Mouse (Mus musculus) midbrain, embryonic 13.5 days (tissue): ENCODE measurements around the gene Mrgprx2. TPM values are rescaled to one million over a fixed set of nuclear protein-coding genes. Genes with fewer than 3 reads are reported as not detected.
"Not testable (repeated sequence)": the region's sequence is repeated elsewhere in the genome, so short reads cannot be mapped to it uniquely, and the experiment has no call there.

Experiments
- ATAC-seq: fragments of 200-750 bp; cut with Nextera tagmentation; 2 replicates; pipeline ENCODE4 v1.8.0; 2017; ENCODE audit warnings: mild to moderate bottlenecking, moderate TSS enrichment, moderate library complexity
- H3K27ac ChIP-seq: fragments of 300-500 bp; sonication (generic); 2 replicates; pipeline ENCODE4 v1.5.1; 2015; ENCODE audit warnings: inconsistent platforms, mild to moderate bottlenecking, moderate library complexity
- H3K27me3 ChIP-seq: fragments of 300-500 bp; sonication (generic); 2 replicates; pipeline ENCODE4 v1.6.1; 2015; ENCODE audit warnings: mild to moderate bottlenecking, inconsistent platforms
- H3K36me3 ChIP-seq: fragments of 300-500 bp; sonication (generic); 2 replicates; pipeline ENCODE4 v1.6.1; 2015; ENCODE audit warnings: mild to moderate bottlenecking, inconsistent platforms
- H3K4me1 ChIP-seq: fragments of 300-500 bp; sonication (generic); replicated peaks from 2 replicates; pipeline ENCODE4 v1.6.1; 2015; ENCODE audit warnings: inconsistent platforms
- H3K4me2 ChIP-seq: fragments of 300-500 bp; sonication (generic); replicated peaks from 2 replicates; pipeline ENCODE4 v1.6.1; 2015; ENCODE audit warnings: moderate library complexity, mild to moderate bottlenecking, inconsistent platforms
- H3K4me3 ChIP-seq: fragments of 300-500 bp; sonication (generic); replicated peaks from 2 replicates; pipeline ENCODE4 v1.5.1; 2015; ENCODE audit warnings: mild to moderate bottlenecking, inconsistent platforms
- H3K9ac ChIP-seq: fragments of 300-500 bp; sonication (generic); replicated peaks from 2 replicates; pipeline ENCODE4 v1.6.1; 2015; ENCODE audit warnings: mild to moderate bottlenecking, inconsistent platforms
- H3K9me3 ChIP-seq: fragments of 300-500 bp; sonication (generic); 2 replicates; pipeline ENCODE4 v1.6.1; 2016; ENCODE audit warnings: mild to moderate bottlenecking, inconsistent platforms
- whole genome bisulfite sequencing: fragments of 180-500 bp; shearing (Covaris S2); methylation state at CpG from one replicate; pipeline ENCODE4 v1.1.7; 2015; 5-methylcytosine and 5-hydroxymethylcytosine counted together
- polyA plus RNA-seq: library from polyadenylated mRNA; unstranded; fragments of >200 nt; fragmentation: Nextera tagmentation; extraction: Ambion mirVana; gene quantifications from 2 replicates; pipeline ENCODE4 v1.2.1, GENCODE M21; 2015

The Mrgprx2 gene
- polyA plus RNA-seq = not detected in 2 replicates

- ATAC-seq = no peak
- Histone ChIP-seq H3K4me1 (no peaks in the 10 kb centered on the region), H3K36me3 (no peaks in the 10 kb centered on the region)
Measured at GRCm38 (mm10) chr7:48499221-48499620, at the start of gene Mrgprx2. Gene Mrgprx2, minus strand, starts transcription at chr7:48499321.

GRCm38 (mm10) chr7:48456242-48456641 is 42.9 kb downstream of the Mrgprx2 start, which contains the start of gene Mrgprb1:
Gene Mrgprb1, minus strand, starts transcription at chr7:48456342.
- 88% methylated on average over 3 of the region's 3 CpGs for WGBS
- no peak for ATAC-seq
- H3K36me3 ChIP-seq = no peaks in the 10 kb centered on the region

More at GRCm38 (mm10) chr7:48499221-48499620, at the start of gene Mrgprx2:
- Histone ChIP-seq H3K9ac (no peak within 1 kb of the TSS), H3K4me2 (no peak within 1 kb of the TSS), H3K27ac (no peak within 1 kb of the TSS), H3K4me3 (no peak within 1 kb of the TSS), H3K27me3 (no peaks in the 10 kb centered on the region), H3K9me3 (peaks cover 16% of the 10 kb centered on the region)

GRCm38 (mm10) chr7:48436581-48436980 is 62.5 kb downstream of the Mrgprx2 start:
- H3K27ac ChIP-seq = no peak overlapping the region
- no peak overlapping the region for H3K4me2 ChIP-seq
- H3K27me3 ChIP-seq = no peaks in the 10 kb centered on the region
- no peaks in the 10 kb centered on the region for H3K4me1 ChIP-seq
- H3K9ac ChIP-seq = no peak overlapping the region
- 50% methylated on average over 3 of the region's 3 CpGs for WGBS
- H3K36me3 ChIP-seq = no peaks in the 10 kb centered on the region
- H3K9me3 ChIP-seq = peaks cover 29% of the 10 kb centered on the region; the same call in 1 of the 2 replicates
- no peak overlapping the region for H3K4me3 ChIP-seq
- no peak for ATAC-seq

More at GRCm38 (mm10) chr7:48456242-48456641, 42.9 kb downstream of the Mrgprx2 start, which contains the start of gene Mrgprb1:
- no peak within 1 kb of the TSS for H3K9ac ChIP-seq
- H3K27me3 ChIP-seq = no peaks in the 10 kb centered on the region
- H3K4me1 ChIP-seq = no peaks in the 10 kb centered on the region
- H3K9me3 ChIP-seq = peaks cover 18% of the 10 kb centered on the region
- H3K27ac ChIP-seq = no peak within 1 kb of the TSS
- H3K4me2 ChIP-seq = no peak within 1 kb of the TSS
- no peak within 1 kb of the TSS for H3K4me3 ChIP-seq

GRCm38 (mm10) chr7:48435936-48436335 is 63.2 kb downstream of the Mrgprx2 start:
- not testable (repeated sequence) for H3K27ac ChIP-seq, H3K36me3 ChIP-seq, H3K4me3 ChIP-seq, H3K27me3 ChIP-seq, H3K4me1 ChIP-seq, H3K4me2 ChIP-seq, ATAC-seq, H3K9ac ChIP-seq
- WGBS = 85% methylated on average over 3 of the region's 3 CpGs
- peaks cover 26% of the 10 kb centered on the region; the same call in 1 of the 2 replicates for H3K9me3 ChIP-seq

Other genes with a start within 250 kb of the Mrgprx2 start
- not detected in 2 replicates for gene Mrgprb8, start 110.8 kb downstream of the Mrgprx2 start, polyA plus RNA-seq
- not detected in 2 replicates for gene Mrgprb1, start 43.0 kb downstream of the Mrgprx2 start, polyA plus RNA-seq
- not detected in 2 replicates for gene Mrgprb2, start 58.8 kb upstream of the Mrgprx2 start, polyA plus RNA-seq
- gene Mrgprb3, start 144.5 kb upstream of the Mrgprx2 start, polyA plus RNA-seq = not detected in 2 replicates